Mouse (Mus musculus): ENCODE measurements at regions not wholly inside any gene's neighbourhood (a gene's known extent, or its start where the extent isn't known, plus 50 kb on each side); places are given as distances from the start of the nearest gene placed in this dataset.

- TF ChIP-seq CTCF (IDR thresholded peaks at IDR 0.05; ENCODE audit: control insufficient read depth, insufficient read depth, insufficient replicate concordance, low read depth, low read length) (no peak), POLR2A (IDR thresholded peaks at IDR 0.05; ENCODE audit: control insufficient read depth, low read depth, low read length) (no peak)
- H3K4me1 ChIP-seq (ENCODE audit: control insufficient read depth, insufficient read depth, low read length): no peaks in the 10 kb centered on the region
- no peak overlapping the region for H3K27ac ChIP-seq (ENCODE audit: control insufficient read depth, insufficient read depth, low read depth, low read length)
- no peaks in the 10 kb centered on the region for H3K36me3 ChIP-seq (ENCODE audit: control insufficient read depth, insufficient read depth, low read length)
- H3K4me3 ChIP-seq (ENCODE audit: control insufficient read depth, low read depth, low read length): no peak overlapping the region
- no peaks in the 10 kb centered on the region for H3K27me3 ChIP-seq (ENCODE audit: control insufficient read depth, insufficient read depth, low read length)
These were observed 202.6 kb downstream of the Wdr11 start for GRCm38 (mm10) chr7:129794276-129794675.

- H3K4me3 ChIP-seq (ENCODE audit: control insufficient read depth, low read depth, low read length): no peak overlapping the region
- H3K27me3 ChIP-seq (ENCODE audit: control insufficient read depth, insufficient read depth, low read length): no peaks in the 10 kb centered on the region
- no peak overlapping the region for H3K27ac ChIP-seq (ENCODE audit: control insufficient read depth, insufficient read depth, low read depth, low read length)
- TF ChIP-seq CTCF (IDR thresholded peaks at IDR 0.05; ENCODE audit: control insufficient read depth, insufficient read depth, insufficient replicate concordance, low read depth, low read length): no peak
- TF ChIP-seq POLR2A (IDR thresholded peaks at IDR 0.05; ENCODE audit: control insufficient read depth, low read depth, low read length): no peak
- no peaks in the 10 kb centered on the region for H3K36me3 ChIP-seq (ENCODE audit: control insufficient read depth, insufficient read depth, low read length)
- H3K4me1 ChIP-seq (ENCODE audit: control insufficient read depth, insufficient read depth, low read length): no peaks in the 10 kb centered on the region
These were observed 206.9 kb downstream of the Wdr11 start for GRCm38 (mm10) chr7:129798525-129798924.

GRCm38 (mm10) chr7:129800461-129800867 is 208.8 kb downstream of the Wdr11 start:
- no peak overlapping the region for H3K4me3 ChIP-seq (ENCODE audit: control insufficient read depth, low read depth, low read length)
- no peaks in the 10 kb centered on the region for H3K27me3 ChIP-seq (ENCODE audit: control insufficient read depth, insufficient read depth, low read length)
- no peaks in the 10 kb centered on the region for H3K36me3 ChIP-seq (ENCODE audit: control insufficient read depth, insufficient read depth, low read length)
- no peaks in the 10 kb centered on the region for H3K4me1 ChIP-seq (ENCODE audit: control insufficient read depth, insufficient read depth, low read length)
- TF ChIP-seq POLR2A (IDR thresholded peaks at IDR 0.05; ENCODE audit: control insufficient read depth, low read depth, low read length): no peak
- no peak for TF ChIP-seq CTCF (IDR thresholded peaks at IDR 0.05; ENCODE audit: control insufficient read depth, insufficient read depth, insufficient replicate concordance, low read depth, low read length)
- no peak overlapping the region for H3K27ac ChIP-seq (ENCODE audit: control insufficient read depth, insufficient read depth, low read depth, low read length)

GRCm38 (mm10) chr7:129801431-129801847 is 209.8 kb downstream of the Wdr11 start:
- H3K27ac ChIP-seq (ENCODE audit: control insufficient read depth, insufficient read depth, low read depth, low read length): no peak overlapping the region
- TF ChIP-seq CTCF (IDR thresholded peaks at IDR 0.05; ENCODE audit: control insufficient read depth, insufficient read depth, insufficient replicate concordance, low read depth, low read length) (no peak), POLR2A (IDR thresholded peaks at IDR 0.05; ENCODE audit: control insufficient read depth, low read depth, low read length) (no peak)
- no peaks in the 10 kb centered on the region for H3K27me3 ChIP-seq (ENCODE audit: control insufficient read depth, insufficient read depth, low read length)
- H3K4me1 ChIP-seq (ENCODE audit: control insufficient read depth, insufficient read depth, low read length): no peaks in the 10 kb centered on the region
- H3K36me3 ChIP-seq (ENCODE audit: control insufficient read depth, insufficient read depth, low read length): no peaks in the 10 kb centered on the region
- no peak overlapping the region for H3K4me3 ChIP-seq (ENCODE audit: control insufficient read depth, low read depth, low read length)

- H3K27ac ChIP-seq (ENCODE audit: control insufficient read depth, insufficient read depth, low read depth, low read length): no peak overlapping the region
- TF ChIP-seq CTCF (IDR thresholded peaks at IDR 0.05; ENCODE audit: control insufficient read depth, insufficient read depth, insufficient replicate concordance, low read depth, low read length) (no peak), POLR2A (IDR thresholded peaks at IDR 0.05; ENCODE audit: control insufficient read depth, low read depth, low read length) (no peak)
- no peaks in the 10 kb centered on the region for H3K4me1 ChIP-seq (ENCODE audit: control insufficient read depth, insufficient read depth, low read length)
- no peaks in the 10 kb centered on the region for H3K27me3 ChIP-seq (ENCODE audit: control insufficient read depth, insufficient read depth, low read length)
- H3K36me3 ChIP-seq (ENCODE audit: control insufficient read depth, insufficient read depth, low read length): no peaks in the 10 kb centered on the region
- no peak overlapping the region for H3K4me3 ChIP-seq (ENCODE audit: control insufficient read depth, low read depth, low read length)
These were observed 210.5 kb downstream of the Wdr11 start for GRCm38 (mm10) chr7:129802168-129802567.

GRCm38 (mm10) chr7:129805340-129805739 is 213.7 kb downstream of the Wdr11 start:
- TF ChIP-seq POLR2A (IDR thresholded peaks at IDR 0.05; ENCODE audit: control insufficient read depth, low read depth, low read length) (no peak), CTCF (IDR thresholded peaks at IDR 0.05; ENCODE audit: control insufficient read depth, insufficient read depth, insufficient replicate concordance, low read depth, low read length) (no peak)
- no peaks in the 10 kb centered on the region for H3K4me1 ChIP-seq (ENCODE audit: control insufficient read depth, insufficient read depth, low read length)
- no peaks in the 10 kb centered on the region for H3K27me3 ChIP-seq (ENCODE audit: control insufficient read depth, insufficient read depth, low read length)

GRCm38 (mm10) chr7:129810141-129810540 is 218.5 kb downstream of the Wdr11 start:
- no peaks in the 10 kb centered on the region for H3K4me1 ChIP-seq (ENCODE audit: control insufficient read depth, insufficient read depth, low read length)
- no peaks in the 10 kb centered on the region for H3K36me3 ChIP-seq (ENCODE audit: control insufficient read depth, insufficient read depth, low read length)
- no peak overlapping the region for H3K4me3 ChIP-seq (ENCODE audit: control insufficient read depth, low read depth, low read length)
- no peak for TF ChIP-seq CTCF (IDR thresholded peaks at IDR 0.05; ENCODE audit: control insufficient read depth, insufficient read depth, insufficient replicate concordance, low read depth, low read length)
- TF ChIP-seq POLR2A (IDR thresholded peaks at IDR 0.05; ENCODE audit: control insufficient read depth, low read depth, low read length): no peak
- no peaks in the 10 kb centered on the region for H3K27me3 ChIP-seq (ENCODE audit: control insufficient read depth, insufficient read depth, low read length)
- no peak overlapping the region for H3K27ac ChIP-seq (ENCODE audit: control insufficient read depth, insufficient read depth, low read depth, low read length)

More at GRCm38 (mm10) chr7:129805340-129805739, 213.7 kb downstream of the Wdr11 start:
- no peak overlapping the region for H3K27ac ChIP-seq (ENCODE audit: control insufficient read depth, insufficient read depth, low read depth, low read length)
- no peak overlapping the region for H3K4me3 ChIP-seq (ENCODE audit: control insufficient read depth, low read depth, low read length)
- no peaks in the 10 kb centered on the region for H3K36me3 ChIP-seq (ENCODE audit: control insufficient read depth, insufficient read depth, low read length)

GRCm38 (mm10) chr7:129810565-129810964 is 218.9 kb downstream of the Wdr11 start:
- H3K4me1 ChIP-seq (ENCODE audit: control insufficient read depth, insufficient read depth, low read length): no peaks in the 10 kb centered on the region
- H3K27me3 ChIP-seq (ENCODE audit: control insufficient read depth, insufficient read depth, low read length): no peaks in the 10 kb centered on the region
- H3K27ac ChIP-seq (ENCODE audit: control insufficient read depth, insufficient read depth, low read depth, low read length): no peak overlapping the region
- H3K36me3 ChIP-seq (ENCODE audit: control insufficient read depth, insufficient read depth, low read length): no peaks in the 10 kb centered on the region
- no peak overlapping the region for H3K4me3 ChIP-seq (ENCODE audit: control insufficient read depth, low read depth, low read length)
- TF ChIP-seq CTCF (IDR thresholded peaks at IDR 0.05; ENCODE audit: control insufficient read depth, insufficient read depth, insufficient replicate concordance, low read depth, low read length) (no peak), POLR2A (IDR thresholded peaks at IDR 0.05; ENCODE audit: control insufficient read depth, low read depth, low read length) (no peak)
